Mouse (Mus musculus): ENCODE results near the gene Rnf214. TPM values are rescaled to one million over a fixed set of nuclear protein-coding genes. Genes with fewer than 3 reads are reported as not detected.

Rnf214 gene
- polyA plus RNA-seq, 2 experiments = 6.3 to 12.0 TPM

- H3K4me2 ChIP-seq (ENCODE audit: low read depth) = peak overlapping the region; percentile 93
- H3K36me3 ChIP-seq (replicated peaks; ENCODE audit: control insufficient read depth, insufficient read depth, low read depth) = peaks cover 30% of the 10 kb centered on the region
- DNase-seq (ENCODE audit: low read depth in 3 of 3, low spot score in 3 of 3) (no peak), ATAC-seq (ENCODE audit: insufficient read depth) (no peak)
- peaks cover 3 to 16% of the 10 kb centered on the region in 2 experiments; a peak in 3 of 4 replicates for H3K4me1 ChIP-seq (replicated peaks; ENCODE audit: control insufficient read depth in 2 of 2, insufficient read depth in 2 of 2, low read length in 1 of 2)
- no peaks in the 10 kb centered on the region for H3K27me3 ChIP-seq (ENCODE audit: control insufficient read depth, insufficient read depth, low read length)
- H3K27ac ChIP-seq = no peak overlapping the region
- H3K9me3 ChIP-seq (ENCODE audit: control insufficient read depth, low read length) = no peaks in the 10 kb centered on the region
- H3K9ac ChIP-seq (replicated peaks) = no peak overlapping the region
- no peak for TF ChIP-seq CTCF (IDR thresholded peaks at IDR 0.05; ENCODE audit: low read depth)
- TF ChIP-seq EP300 (IDR thresholded peaks at IDR 0.05; ENCODE audit: low read depth) = no peak
- 80% methylated on average over 7 of the region's 7 CpGs for WGBS (ENCODE audit: insufficient replicate concordance)
- H3K4me3 ChIP-seq (ENCODE audit: insufficient read depth in 1 of 2, low read depth in 2 of 2, low read length in 2 of 2) = peak overlapping the region in 1 of 2 experiments; percentile 88; a peak in 2 of 4 replicates
Measured at GRCm38 (mm10) chr9:45952890-45953289, 46.2 kb upstream of the Rnf214 start.

GRCm38 (mm10) chr9:45952057-45952456, 45.3 kb upstream of the Rnf214 start:
- TF ChIP-seq EP300 (IDR thresholded peaks at IDR 0.05; ENCODE audit: low read depth) (no peak), CTCF (IDR thresholded peaks at IDR 0.05; ENCODE audit: low read depth) (no peak)
- no peaks in the 10 kb centered on the region for H3K9me3 ChIP-seq (ENCODE audit: control insufficient read depth, low read length)
- H3K4me1 ChIP-seq (replicated peaks; ENCODE audit: control insufficient read depth in 2 of 2, insufficient read depth in 2 of 2, low read length in 1 of 2) = peaks cover 3 to 16% of the 10 kb centered on the region in 2 experiments; a peak in 3 of 4 replicates
- H3K36me3 ChIP-seq (replicated peaks; ENCODE audit: control insufficient read depth, insufficient read depth, low read depth) = peaks cover 30% of the 10 kb centered on the region
- H3K27me3 ChIP-seq (ENCODE audit: control insufficient read depth, insufficient read depth, low read length) = no peaks in the 10 kb centered on the region
- WGBS (ENCODE audit: insufficient replicate concordance) = 86% methylated on average over 4 of the region's 4 CpGs
- H3K9ac ChIP-seq (replicated peaks) = no peak overlapping the region
- no peak for DNase-seq (ENCODE audit: low read depth in 3 of 3, low spot score in 3 of 3)
- H3K27ac ChIP-seq = no peak overlapping the region
- H3K4me2 ChIP-seq (ENCODE audit: low read depth) = no peak overlapping the region
- no peak overlapping the region for H3K4me3 ChIP-seq (ENCODE audit: insufficient read depth in 1 of 2, low read depth in 2 of 2, low read length in 2 of 2)
- ATAC-seq (ENCODE audit: insufficient read depth) = no peak

GRCm38 (mm10) chr9:45946872-45947183, 40.1 kb upstream of the Rnf214 start:
- no peak overlapping the region for H3K9ac ChIP-seq (replicated peaks)
- WGBS (ENCODE audit: insufficient replicate concordance) = 86% methylated on average over 10 of the region's 10 CpGs
- H3K9me3 ChIP-seq (ENCODE audit: control insufficient read depth, low read length) = peaks cover 3% of the 10 kb centered on the region; the same call in 1 of the 2 replicates
- H3K27ac ChIP-seq = no peak overlapping the region
- no peak overlapping the region for H3K4me3 ChIP-seq (ENCODE audit: insufficient read depth in 1 of 2, low read depth in 2 of 2, low read length in 2 of 2)
- DNase-seq (ENCODE audit: low read depth in 3 of 3, low spot score in 3 of 3) = no peak
- ATAC-seq (ENCODE audit: insufficient read depth) = no peak
- peaks cover 15 to 32% of the 10 kb centered on the region in 2 experiments for H3K4me1 ChIP-seq (replicated peaks; ENCODE audit: control insufficient read depth in 2 of 2, insufficient read depth in 2 of 2, low read length in 1 of 2)
- H3K4me2 ChIP-seq (ENCODE audit: low read depth) = no peak overlapping the region
- TF ChIP-seq CTCF (IDR thresholded peaks at IDR 0.05; ENCODE audit: low read depth) (no peak), EP300 (IDR thresholded peaks at IDR 0.05; ENCODE audit: low read depth) (no peak)
- no peaks in the 10 kb centered on the region for H3K27me3 ChIP-seq (ENCODE audit: control insufficient read depth, insufficient read depth, low read length)
- H3K36me3 ChIP-seq (replicated peaks; ENCODE audit: control insufficient read depth, insufficient read depth, low read depth) = peaks cover 33% of the 10 kb centered on the region

GRCm38 (mm10) chr9:45946182-45946871, 39.6 kb upstream of the Rnf214 start:
- H3K27ac ChIP-seq = no peak overlapping the region
- ATAC-seq (ENCODE audit: insufficient read depth) (no peak), DNase-seq (ENCODE audit: low read depth in 3 of 3, low spot score in 3 of 3) (no peak)
- peaks cover 30% of the 10 kb centered on the region for H3K36me3 ChIP-seq (replicated peaks; ENCODE audit: control insufficient read depth, insufficient read depth, low read depth)
- TF ChIP-seq EP300 (IDR thresholded peaks at IDR 0.05; ENCODE audit: low read depth) (no peak), CTCF (IDR thresholded peaks at IDR 0.05; ENCODE audit: low read depth) (no peak)
- 84% methylated on average over 16 of the region's 16 CpGs for WGBS (ENCODE audit: insufficient replicate concordance)
- no peak overlapping the region for H3K4me2 ChIP-seq (ENCODE audit: low read depth)
- H3K9ac ChIP-seq (replicated peaks) = no peak overlapping the region
- H3K9me3 ChIP-seq (ENCODE audit: control insufficient read depth, low read length) = peaks cover 3% of the 10 kb centered on the region; the same call in 1 of the 2 replicates
- H3K4me3 ChIP-seq (ENCODE audit: insufficient read depth in 1 of 2, low read depth in 2 of 2, low read length in 2 of 2) = no peak overlapping the region
- no peaks in the 10 kb centered on the region for H3K27me3 ChIP-seq (ENCODE audit: control insufficient read depth, insufficient read depth, low read length)
- H3K4me1 ChIP-seq (replicated peaks; ENCODE audit: control insufficient read depth in 2 of 2, insufficient read depth in 2 of 2, low read length in 1 of 2) = peaks cover 17 to 35% of the 10 kb centered on the region in 2 experiments

- 84% methylated on average over 13 of the region's 13 CpGs for WGBS (ENCODE audit: insufficient replicate concordance)
- H3K4me2 ChIP-seq (ENCODE audit: low read depth) = no peak overlapping the region
- H3K4me3 ChIP-seq (ENCODE audit: insufficient read depth in 1 of 2, low read depth in 2 of 2, low read length in 2 of 2) = no peak overlapping the region
- H3K27me3 ChIP-seq (ENCODE audit: control insufficient read depth, insufficient read depth, low read length) = no peaks in the 10 kb centered on the region
- peaks cover 29% of the 10 kb centered on the region for H3K36me3 ChIP-seq (replicated peaks; ENCODE audit: control insufficient read depth, insufficient read depth, low read depth)
- H3K4me1 ChIP-seq (replicated peaks; ENCODE audit: control insufficient read depth in 2 of 2, insufficient read depth in 2 of 2, low read length in 1 of 2) = peaks cover 17 to 35% of the 10 kb centered on the region in 2 experiments
- no peak overlapping the region for H3K9ac ChIP-seq (replicated peaks)
- peaks cover 3% of the 10 kb centered on the region; the same call in 1 of the 2 replicates for H3K9me3 ChIP-seq (ENCODE audit: control insufficient read depth, low read length)
- no peak overlapping the region for H3K27ac ChIP-seq
- no peak for ATAC-seq (ENCODE audit: insufficient read depth)
- no peak for DNase-seq (ENCODE audit: low read depth in 3 of 3, low spot score in 3 of 3)
- TF ChIP-seq CTCF (IDR thresholded peaks at IDR 0.05; ENCODE audit: low read depth) (no peak), EP300 (IDR thresholded peaks at IDR 0.05; ENCODE audit: low read depth) (no peak)
Measured at GRCm38 (mm10) chr9:45945721-45946120, 39.0 kb upstream of the Rnf214 start.

All from liver, embryonic 14.5 days (tissue).